Mouse (Mus musculus) urinary bladder, postnatal 0 days (tissue): ENCODE measurements around the gene Mrps12. TPM values are rescaled to one million over a fixed set of nuclear protein-coding genes. Genes with fewer than 3 reads are reported as not detected.

Source experiments
- polyA plus RNA-seq: library from polyadenylated mRNA; unstranded; fragments of >200 nt; fragmentation: Nextera tagmentation; extraction: Ambion mirVana; gene quantifications from 2 replicates; pipeline ENCODE4 v1.2.1, GENCODE M21; 2015

Mrps12 gene
- polyA plus RNA-seq, result 105 and 106 TPM in 2 replicates

DNA sequence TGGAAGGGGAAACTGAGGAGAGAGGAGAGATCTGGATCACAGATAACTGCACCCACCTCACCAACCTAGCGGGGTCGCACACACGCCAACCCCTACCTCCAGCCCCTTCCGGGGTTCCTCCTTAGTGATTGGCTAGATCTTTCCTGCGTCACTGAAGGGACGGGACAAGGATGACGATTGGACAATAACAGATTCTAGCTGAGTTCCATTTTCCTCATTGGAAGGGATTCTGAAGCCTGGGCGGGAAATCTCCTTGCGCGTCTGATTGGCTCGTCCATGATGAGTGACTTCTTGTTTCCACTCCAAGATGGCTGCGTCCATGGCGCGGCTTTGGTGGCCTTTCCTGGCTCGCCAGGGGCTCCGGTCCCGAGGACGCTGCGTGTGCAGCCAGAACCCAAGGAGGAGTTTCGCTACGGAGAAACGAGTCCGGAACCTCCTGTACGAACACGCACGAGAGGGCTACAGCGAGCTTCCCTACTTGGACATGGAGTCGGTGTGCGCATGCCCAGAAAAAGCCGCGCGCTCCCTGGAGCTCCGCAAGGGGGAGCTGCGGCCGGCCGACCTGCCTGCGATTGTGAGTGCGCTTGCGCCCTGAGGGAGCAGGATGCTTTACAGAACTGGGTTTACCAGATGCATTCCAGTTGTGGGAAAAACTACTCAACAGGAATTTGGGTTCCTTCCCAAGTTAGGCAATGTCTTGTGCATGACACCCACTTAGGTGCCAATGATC lies at the start of gene Mrps12, which contains the start of gene Sars2:
TSS of gene Mrps12 (minus strand) at position 112 of the 730 bp plus-strand sequence.
TSS of gene Sars2 (plus strand) at position 284 of the 730 bp plus-strand sequence.

DNA sequence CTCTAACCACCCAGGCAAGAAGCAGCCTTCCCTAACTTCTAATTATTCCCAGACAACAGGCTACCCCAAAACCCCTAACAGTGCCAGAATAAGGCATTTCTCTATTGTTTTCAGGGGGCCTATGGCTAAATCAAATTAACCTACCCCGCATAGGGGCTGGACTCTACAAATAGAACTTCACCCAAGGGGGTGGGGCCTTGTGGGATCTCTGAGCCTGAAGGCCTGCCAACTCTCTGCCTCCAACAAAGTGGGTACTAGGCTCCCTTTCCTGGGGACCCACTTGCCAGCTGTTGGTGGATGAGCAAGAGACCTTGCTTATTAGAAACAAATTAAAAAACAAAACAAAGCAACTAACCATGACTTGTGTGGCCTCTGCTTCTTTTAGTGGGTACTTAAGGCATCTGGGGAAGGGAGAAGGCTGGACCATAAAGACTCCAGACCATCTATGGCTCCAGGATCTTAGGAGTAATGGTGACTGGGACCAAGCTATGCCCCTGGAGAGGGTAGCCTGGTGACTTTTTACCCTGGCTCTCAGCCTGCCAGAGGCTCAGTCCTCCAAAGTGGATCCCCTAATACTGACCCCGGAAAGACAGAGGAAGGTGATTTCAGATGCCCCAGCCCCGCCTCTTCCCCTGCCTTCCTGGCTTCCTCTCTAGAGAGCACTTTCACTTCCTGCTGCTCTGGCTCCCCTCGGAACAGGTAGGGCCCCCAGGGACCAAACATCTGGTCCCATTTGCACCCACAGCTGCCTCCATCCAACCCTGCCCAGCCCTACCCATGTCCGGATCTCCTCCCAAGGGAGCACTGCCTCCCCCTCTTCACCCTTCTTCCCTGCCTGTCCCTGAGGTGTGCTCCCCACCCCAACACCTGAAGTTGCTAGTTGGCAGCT lies 46.9 kb upstream of the Mrps12 start, which contains the start of gene Rinl:
TSS of gene Rinl (plus strand) at position 663 of the 889 bp plus-strand sequence.

DNA sequence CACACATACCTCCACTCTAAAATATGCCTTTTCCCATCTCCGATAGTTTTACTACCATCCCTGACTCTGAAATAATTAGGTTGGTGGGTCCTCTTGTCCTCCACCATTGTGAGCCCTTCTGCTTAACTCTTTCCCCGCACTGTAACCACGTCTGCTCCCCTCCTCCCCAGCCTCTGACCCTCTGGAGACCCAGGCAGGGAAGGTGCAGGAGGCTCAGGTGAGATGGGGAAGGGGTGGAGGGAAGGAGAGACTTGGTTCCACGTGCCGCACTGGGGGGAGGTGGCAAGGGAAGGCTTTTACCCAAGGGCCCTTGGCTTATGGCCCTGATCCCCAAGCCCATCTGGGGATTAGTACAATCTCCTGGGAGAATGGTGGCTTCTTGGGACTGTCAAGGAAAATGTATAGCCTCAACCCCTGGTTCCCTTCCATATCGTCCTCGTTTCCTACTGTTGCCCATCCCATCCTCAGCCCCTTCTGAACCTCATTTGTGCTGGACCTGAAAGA lies 25.9 kb upstream of the Mrps12 start, which contains the start of gene Nfkbib:
TSS of gene Nfkbib (minus strand) at position 51 of the 504 bp plus-strand sequence.

DNA sequence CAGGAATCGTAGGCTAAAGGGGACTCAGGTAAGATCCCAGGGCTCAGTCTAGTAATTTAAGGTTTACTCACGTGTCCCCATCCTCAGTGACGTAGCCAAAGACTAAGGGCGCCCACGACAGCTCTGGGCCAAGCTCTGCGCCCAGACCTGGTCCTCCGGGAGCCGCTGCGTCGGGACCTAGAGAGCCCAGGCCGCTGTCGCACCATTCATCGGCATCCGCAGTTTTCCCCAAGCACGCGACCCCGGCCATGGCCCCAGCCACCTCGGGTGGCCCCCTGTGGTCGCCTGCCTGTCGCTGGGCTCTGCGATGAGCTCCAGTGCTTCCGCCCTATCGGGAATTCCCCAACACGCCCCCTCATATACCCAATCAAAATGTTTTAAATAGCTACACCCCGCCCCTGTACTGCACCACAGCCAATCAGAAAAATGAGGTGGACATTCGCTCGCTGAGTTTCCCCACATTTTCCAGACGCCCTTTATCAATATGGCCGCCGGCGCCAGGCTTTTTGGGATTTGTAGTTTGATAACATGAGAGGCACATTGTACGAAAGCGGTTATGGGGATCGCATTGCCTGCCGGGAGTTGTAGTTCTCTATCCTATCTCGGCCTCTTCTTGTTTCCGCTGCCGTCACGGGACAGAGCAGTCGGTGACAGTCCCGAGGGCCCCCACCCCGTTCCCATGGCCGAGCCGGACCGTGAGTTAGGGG lies 24.7 kb upstream of the Mrps12 start, which contains the start of gene Sirt2:
TSS of gene Sirt2 (plus strand) at position 563 of the 707 bp plus-strand sequence.

DNA sequence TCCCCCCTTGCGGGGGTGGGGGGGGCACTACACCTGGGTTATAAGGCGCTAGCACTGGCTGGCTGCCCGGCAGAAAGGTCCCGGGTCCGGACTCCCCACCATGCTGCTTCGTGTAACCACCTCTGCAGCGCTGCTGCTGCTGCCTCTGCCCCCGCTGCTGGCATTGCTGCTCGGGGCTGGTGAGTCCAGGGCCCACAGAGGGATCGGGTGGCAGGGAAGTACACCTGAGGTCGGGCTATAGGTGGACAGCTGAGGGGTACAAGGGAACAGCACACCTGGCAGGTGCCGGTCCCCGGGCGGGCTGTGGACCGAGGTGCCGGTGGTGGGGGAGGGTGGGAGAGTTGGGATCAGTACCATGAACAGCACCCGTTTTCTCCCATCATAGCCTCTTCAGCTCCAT lies 14.5 kb upstream of the Mrps12 start, which contains the start of gene Ccer2:
TSS of gene Ccer2 (plus strand) at position 96 of the 400 bp plus-strand sequence.

DNA sequence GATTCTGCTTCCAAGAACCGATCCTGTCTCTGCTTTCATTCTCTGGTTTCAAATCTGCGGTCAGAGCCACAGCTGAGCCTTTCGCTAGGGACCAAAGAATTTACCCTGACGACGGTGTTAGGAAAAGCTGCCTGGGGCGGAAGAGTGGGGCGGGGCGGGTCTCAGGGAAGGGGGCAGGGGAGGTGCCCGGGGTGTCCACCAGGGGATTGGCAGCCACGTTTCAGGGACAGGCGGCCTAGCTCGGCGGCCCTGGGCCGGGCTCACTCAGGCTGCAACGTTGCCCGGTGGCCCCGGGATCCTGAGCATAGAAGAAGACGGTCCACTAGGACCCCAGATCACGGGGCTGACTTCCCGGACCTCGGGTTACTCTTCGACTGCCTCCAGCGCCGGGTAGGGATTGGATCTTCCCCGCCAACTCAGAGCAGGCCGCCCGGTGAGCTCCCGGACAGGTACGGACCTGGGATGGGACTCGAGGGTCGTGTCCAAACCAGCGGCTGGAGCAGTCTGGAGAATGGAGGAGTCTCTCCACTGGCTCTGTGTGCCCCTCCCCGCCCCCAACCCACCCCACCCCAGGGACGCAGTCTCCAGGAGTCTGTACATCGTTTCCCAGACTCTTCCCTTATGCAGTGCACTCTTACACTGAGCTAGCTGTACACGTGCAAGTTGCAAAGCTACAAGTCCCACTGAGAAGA lies 24.9 kb downstream of the Mrps12 start, which contains the start of gene Fbxo17:
TSS of gene Fbxo17 (plus strand) at position 215 of the 692 bp plus-strand sequence.

DNA sequence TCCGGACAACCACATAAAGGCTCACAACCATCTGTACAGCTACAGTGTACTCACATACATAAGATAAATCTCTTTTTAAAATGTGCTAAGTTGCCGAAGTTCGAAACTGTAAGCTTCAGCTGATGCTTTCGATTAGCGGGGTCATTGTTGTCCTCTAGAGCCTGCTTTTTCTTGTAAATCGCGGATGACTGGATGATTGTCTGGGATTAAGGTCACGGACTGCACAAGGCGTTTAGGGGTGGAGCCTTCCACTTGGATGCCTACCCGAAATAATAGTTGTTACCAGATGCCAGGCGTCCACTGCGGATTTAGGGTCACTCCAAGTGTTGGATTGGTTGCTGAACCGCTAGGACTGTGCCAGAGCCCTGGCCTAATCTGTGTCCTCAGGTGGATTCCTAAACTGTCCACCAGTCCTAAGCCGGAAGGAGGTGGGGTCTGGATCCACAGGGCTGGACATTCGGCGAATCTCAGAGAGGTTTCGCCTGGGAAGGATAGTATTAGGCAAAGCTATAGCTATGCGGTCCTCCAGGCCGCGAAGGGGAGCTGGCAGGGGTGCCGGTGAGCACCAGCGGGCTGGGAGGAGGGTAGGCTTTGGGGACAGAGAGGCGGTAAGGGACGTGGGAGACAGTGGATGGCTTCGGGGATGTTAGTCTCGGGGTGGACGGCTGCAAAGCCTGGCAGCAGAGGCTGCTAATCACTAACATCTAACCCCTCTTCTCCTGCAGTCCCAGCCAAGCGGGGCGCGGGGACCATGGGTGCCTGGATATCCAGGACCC lies 48.9 kb downstream of the Mrps12 start, which contains the start of gene Fbxo27:
TSS of gene Fbxo27 (plus strand) at position 305 of the 776 bp plus-strand sequence.

Other genes with a start within 250 kb of the Mrps12 start
- gene Ifnl2, start 231.4 kb downstream of the Mrps12 start, polyA plus RNA-seq, result not detected in 2 replicates
- not detected in 2 replicates for gene Ifnl3, start 219.0 kb downstream of the Mrps12 start, polyA plus RNA-seq
- not detected in 2 replicates for gene Sycn, start 200.9 kb downstream of the Mrps12 start, polyA plus RNA-seq
- gene Nccrp1, start 194.6 kb downstream of the Mrps12 start, polyA plus RNA-seq, result 0.24 and 0.51 TPM in 2 replicates
- 14.6 and 20.1 TPM in 2 replicates for gene Samd4b, start 143.7 kb downstream of the Mrps12 start, polyA plus RNA-seq
- gene Pak4, start 143.6 kb downstream of the Mrps12 start, polyA plus RNA-seq, result 24.3 and 28.8 TPM in 2 replicates
- gene Acp7, start 110.5 kb downstream of the Mrps12 start, polyA plus RNA-seq, result not detected in 2 replicates
- gene Fbxo27, start 49.0 kb downstream of the Mrps12 start, polyA plus RNA-seq, result 3.7 and 4.4 TPM in 2 replicates
- gene Fbxo17, start 25.0 kb downstream of the Mrps12 start, polyA plus RNA-seq, result 8.5 and 9.1 TPM in 2 replicates
- gene Sars2, start 172 bp upstream of the Mrps12 start, polyA plus RNA-seq, result 10.5 and 11.5 TPM in 2 replicates
- not detected in 2 replicates for gene Ccer2, start 14.4 kb upstream of the Mrps12 start, polyA plus RNA-seq
- 48.3 and 50.9 TPM in 2 replicates for gene Sirt2, start 24.9 kb upstream of the Mrps12 start, polyA plus RNA-seq
- gene Nfkbib, start 25.7 kb upstream of the Mrps12 start, polyA plus RNA-seq, result 27.8 and 29.3 TPM in 2 replicates
- gene Rinl, start 47.1 kb upstream of the Mrps12 start, polyA plus RNA-seq, result 2.5 and 5.0 TPM in 2 replicates
- gene Hnrnpl, start 66.7 kb upstream of the Mrps12 start, polyA plus RNA-seq, result 146 and 168 TPM in 2 replicates
- 269 and 271 TPM in 2 replicates for gene Ech1, start 83.4 kb upstream of the Mrps12 start, polyA plus RNA-seq
- 8.3 and 10.2 TPM in 2 replicates for gene Lgals4, start 92.0 kb upstream of the Mrps12 start, polyA plus RNA-seq
- gene Lgals7, start 122.0 kb upstream of the Mrps12 start, polyA plus RNA-seq, result 3.1 and 6.6 TPM in 2 replicates
- 0.41 and 0.73 TPM in 2 replicates for gene Capn12, start 139.6 kb upstream of the Mrps12 start, polyA plus RNA-seq
- 305 and 365 TPM in 2 replicates for gene Actn4, start 220.5 kb upstream of the Mrps12 start, polyA plus RNA-seq
- gene Eif3k, start 240.0 kb upstream of the Mrps12 start, polyA plus RNA-seq, result 304 and 321 TPM in 2 replicates
- 2.4 and 3.1 TPM in 2 replicates for gene Map4k1, start 240.2 kb upstream of the Mrps12 start, polyA plus RNA-seq